In the genomic region with DNA sequence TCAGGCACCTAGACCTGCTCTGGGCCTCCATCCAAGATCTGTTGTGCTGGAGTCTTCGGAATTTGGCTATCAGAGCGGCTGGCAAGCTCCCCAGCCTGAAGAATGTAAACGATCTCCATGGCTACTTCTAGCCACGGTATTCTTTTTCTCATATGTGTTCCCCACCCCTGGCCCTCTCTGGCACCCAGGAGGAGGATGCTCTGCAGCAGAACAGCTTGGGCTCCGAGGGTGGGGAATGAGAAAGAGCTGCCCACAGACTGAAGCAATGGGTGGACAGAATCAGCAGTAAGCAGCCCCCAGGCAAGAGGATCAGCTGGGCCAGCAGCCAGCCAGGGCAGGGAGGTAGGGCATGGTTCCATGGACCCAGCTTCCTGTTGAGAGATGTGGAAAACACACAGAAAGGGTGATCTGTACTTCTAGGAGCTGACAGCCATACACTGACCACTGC, we compare ENCODE assay signal across 7 mouse cellular contexts.
DNase-seq lines count a peak whose midpoint lies in the region; ATAC-seq and TF ChIP-seq lines count a peak whose summit lies in the region.

No protein-coding gene starts in this region.

- no peaks in the 10 kb centered on the region; the same call in 1 of the 2 replicates for H3K9me3 ChIP-seq in lung, embryonic 16.5 days (ENCODE audit: control insufficient read depth, low read length)

- H3K4me2 ChIP-seq in lung, embryonic 16.5 days (ENCODE audit: low read depth, low read length) = peak overlapping the region; percentile 14; the same call in 1 of the 2 replicates

- 3% methylated on average over 5 of the region's 5 CpGs for WGBS in lung, embryonic 16.5 days

- in situ Hi-C loops in Patski (cut with MboI; ENCODE audit: low pct_unique_long_range_greater_than_20kb) = no loop called here

- peak; percentile 39 for DNase-seq in Patski (ENCODE audit: low read depth, low spot score)
- DNase-seq in gastrocnemius, postnatal 14 days = peak; percentile 23
- DNase-seq in kidney, adult 8-10 months = peak; percentile 17 to 26
- DNase-seq in right cerebral cortex, postnatal 4 days = peak; percentile 50
- no peak for DNase-seq in spleen, postnatal 36 days (ENCODE audit: low spot score in 2 of 2)

- no peak for TF ChIP-seq CTCF in Patski (IDR thresholded peaks at IDR 0.05)

- no peak overlapping the region for H3K4me3 ChIP-seq in lung, embryonic 16.5 days (ENCODE audit: low read length)

- H3K9ac ChIP-seq in lung, embryonic 16.5 days (ENCODE audit: low read length) = no peak overlapping the region; the same call in 1 of the 2 replicates

- H3K36me3 ChIP-seq in lung, embryonic 16.5 days (ENCODE audit: control insufficient read depth, insufficient read depth, low read length) = 0 out of 2 replicates have a peak, but pooled peaks cover 2% of the 10 kb centered on the region

- intact Hi-C loops in gastrocnemius, postnatal 14 days (cut with DNase I; ENCODE audit: low total_unique reads) = no loop called here

- peak overlapping the region; percentile 51 for H3K27ac ChIP-seq in lung, embryonic 16.5 days (ENCODE audit: low read length)

- CTCF ChIA-PET in Patski (lab: Charles Lee) = interaction anchor here (0.8 to 2.2 kb wide), 5 partner anchors 8 to 316 kb away, joined by 3 to 10 read pairs (median 3); no protein-coding TSS in a partner anchor

- peaks cover 22% of the 10 kb centered on the region for H3K4me1 ChIP-seq in lung, embryonic 16.5 days (replicated peaks; ENCODE audit: control insufficient read depth, insufficient read depth, low read length)

- POLR2A ChIA-PET in Patski (lab: Charles Lee) = interaction anchor here (1.0 kb wide), 1 partner anchor 27 kb away, joined by 3 read pairs; no protein-coding TSS in a partner anchor

- ATAC-seq in Patski = peak; percentile 63
- ATAC-seq in cerebellum, adult (ENCODE audit: insufficient number of reproducible peaks, low FRiP score, low TSS enrichment) = peak; percentile 73
- ATAC-seq in lung, embryonic 16.5 days (ENCODE audit: low read depth) = peak; percentile 80

- H3K27me3 ChIP-seq in Patski = no peaks in the 10 kb centered on the region
- H3K27me3 ChIP-seq in lung, embryonic 16.5 days (ENCODE audit: control insufficient read depth, insufficient read depth, low read depth, low read length) = no peaks in the 10 kb centered on the region

Comparison
In these comparisons a context has a peak if more than half of its experiments do, and no peak if none do; other contexts are left out.
1. DNase-seq: peak in Patski (single experiment), gastrocnemius, postnatal 14 days (single experiment), kidney, adult 8-10 months (2 of 2) and right cerebral cortex, postnatal 4 days (single experiment); none in spleen, postnatal 36 days (0 of 2).
2. Peak in every context shown above with its lines, with median percentiles within 50 percentile points of each other: ATAC-seq.